Mouse (Mus musculus): ENCODE measurements around the gene Hist1h4j. TPM values are rescaled to one million over a fixed set of nuclear protein-coding genes. Genes with fewer than 3 reads are reported as not detected.

Hist1h4j gene
- total and polyA plus RNA-seq, 3 experiments = 1.8 to 936 (median 27.8) TPM

- no peaks in the 10 kb centered on the region for H3K79me2 ChIP-seq (replicated peaks; ENCODE audit: control insufficient read depth, extremely low read depth, insufficient read depth, poor library complexity, severe bottlenecking)
- no peaks in the 10 kb centered on the region for H3K36me3 ChIP-seq (replicated peaks in 1 of 2; ENCODE audit: control insufficient read depth in 1 of 2, insufficient read depth in 1 of 2, low read length in 1 of 2)
- H3K4me2 ChIP-seq (ENCODE audit: insufficient read depth, low read depth, poor library complexity, severe bottlenecking) = 0 out of 2 replicates have a peak overlapping the region, but pooled peaks have one; percentile 82
- no peak overlapping the region for H3K4me3 ChIP-seq (replicated peaks in 1 of 3; ENCODE audit: low read depth in 2 of 3, low read length in 2 of 3, poor library complexity in 1 of 3)
- peak overlapping the region; percentile 92 for H3K9ac ChIP-seq (ENCODE audit: insufficient read depth, low read depth)
- no peak for TF ChIP-seq NELFE (IDR thresholded peaks at IDR 0.05; ENCODE audit: low read depth, low read length)
- TF ChIP-seq RCOR1 (conservative IDR thresholded peaks at IDR 0.05; ENCODE audit: low read depth, low read length) = no peak
- TF ChIP-seq CHD1 (IDR thresholded peaks at IDR 0.05; ENCODE audit: low read depth, low read length) = no peak
- no peak for TF ChIP-seq ELF1 (IDR thresholded peaks at IDR 0.05; ENCODE audit: low read depth, low read length)
- no peak for TF ChIP-seq PAX5 (IDR thresholded peaks at IDR 0.05; ENCODE audit: low read length)
- TF ChIP-seq HCFC1 (IDR thresholded peaks at IDR 0.05; ENCODE audit: low read depth, low read length) = no peak
- TF ChIP-seq POLR2A (IDR thresholded peaks at IDR 0.05; ENCODE audit: low read depth, low read length) = no peak
- TF ChIP-seq MAX (IDR thresholded peaks at IDR 0.05; ENCODE audit: low read length) = no peak
- TF ChIP-seq E2F4 (IDR thresholded peaks at IDR 0.05; ENCODE audit: insufficient replicate concordance, low read depth, low read length) = no peak
- no peak for TF ChIP-seq TBP (conservative IDR thresholded peaks at IDR 0.05; ENCODE audit: low read depth, low read length)
- no peak for TF ChIP-seq MYC (IDR thresholded peaks at IDR 0.05; ENCODE audit: low read depth, low read length)
- TF ChIP-seq GABPA (IDR thresholded peaks at IDR 0.05; ENCODE audit: insufficient replicate concordance, low read depth, low read length) = no peak
- no peak for TF ChIP-seq EP300 (IDR thresholded peaks at IDR 0.05; ENCODE audit: low read length)
- TF ChIP-seq JUND (conservative IDR thresholded peaks at IDR 0.05; ENCODE audit: low read depth, low read length) = no peak
- no peak for TF ChIP-seq MAZ (IDR thresholded peaks at IDR 0.05; ENCODE audit: low read depth, low read length)
- TF ChIP-seq ZNF384 (IDR thresholded peaks at IDR 0.05; ENCODE audit: low read depth, low read length) = no peak
- no peak for TF ChIP-seq USF2 (conservative IDR thresholded peaks at IDR 0.05; ENCODE audit: low read depth, low read length)
- TF ChIP-seq RAD21 (IDR thresholded peaks at IDR 0.05; ENCODE audit: low read depth, low read length) = no peak
- TF ChIP-seq MAFK (IDR thresholded peaks at IDR 0.05; ENCODE audit: insufficient replicate concordance, low read length) = no peak
- H3K27ac ChIP-seq (ENCODE audit: insufficient read depth, low read depth) = peak overlapping the region; percentile 85; the same call in 1 of the 2 replicates
- dilution Hi-C loops (cut with MboI; ENCODE audit: extremely low pct_ligation_motif_present, extremely low pct_unique_long_range_greater_than_20kb, low sequenced_read_pairs) (no loop called here), in situ Hi-C loops (cut with MboI; ENCODE audit: low pct_ligation_motif_present, low pct_unique_long_range_greater_than_20kb, low sequenced_read_pairs) (no loop called here)
- H3K9me3 ChIP-seq (replicated peaks; ENCODE audit: low read length) = no peaks in the 10 kb centered on the region
- H3K27me3 ChIP-seq (replicated peaks) = no peaks in the 10 kb centered on the region
- peak; percentile 33 for DNase-seq (ENCODE audit: extremely low read depth)
- peaks cover 0 to 26% of the 10 kb centered on the region in 2 experiments; a peak in 2 of 4 replicates for H3K4me1 ChIP-seq (ENCODE audit: control insufficient read depth in 1 of 2, insufficient read depth in 2 of 2)
These were observed 16.6 kb downstream of the Hist1h4j start for GRCm38 (mm10) chr13:21751417-21751816.

DNA sequence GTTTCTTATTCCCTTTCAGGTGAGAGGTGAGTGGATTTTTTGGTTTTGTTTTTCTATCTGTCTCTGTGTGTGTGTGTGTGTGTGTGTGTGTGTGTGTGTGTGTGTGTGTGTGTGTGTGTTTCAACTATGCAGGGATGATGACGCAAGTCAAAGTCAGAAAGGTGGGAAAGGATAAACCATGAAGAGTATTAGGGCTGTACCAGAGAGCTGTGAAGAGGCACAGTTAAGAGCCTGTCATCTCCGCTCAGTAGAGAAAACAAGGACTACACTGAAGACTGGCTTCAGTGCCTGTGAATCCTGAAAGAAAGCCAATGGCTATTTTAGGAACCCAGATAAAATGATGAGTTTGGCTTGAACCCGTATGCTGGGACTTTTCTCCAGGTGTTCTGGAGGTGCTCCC is 17.0 kb downstream of the Hist1h4j start:
- Histone ChIP-seq H3K4me3 (replicated peaks in 1 of 3; ENCODE audit: low read depth in 2 of 3, low read length in 2 of 3, poor library complexity in 1 of 3) (no peak overlapping the region), H3K27ac (ENCODE audit: insufficient read depth, low read depth) (peak overlapping the region; percentile 85)
- in situ Hi-C loops (cut with MboI; ENCODE audit: low pct_ligation_motif_present, low pct_unique_long_range_greater_than_20kb, low sequenced_read_pairs) = no loop called here

More for the DNA sequence above, 17.0 kb downstream of the Hist1h4j start:
- Histone ChIP-seq H3K9ac (ENCODE audit: insufficient read depth, low read depth) (peak overlapping the region; percentile 92), H3K4me1 (ENCODE audit: control insufficient read depth in 1 of 2, insufficient read depth in 2 of 2) (peaks cover 0 to 26% of the 10 kb centered on the region in 2 experiments; a peak in 2 of 4 replicates), H3K36me3 (replicated peaks in 1 of 2; ENCODE audit: control insufficient read depth in 1 of 2, insufficient read depth in 1 of 2, low read length in 1 of 2) (no peaks in the 10 kb centered on the region), H3K9me3 (replicated peaks; ENCODE audit: low read length) (no peaks in the 10 kb centered on the region), H3K79me2 (replicated peaks; ENCODE audit: control insufficient read depth, extremely low read depth, insufficient read depth, poor library complexity, severe bottlenecking) (no peaks in the 10 kb centered on the region), H3K27me3 (replicated peaks) (no peaks in the 10 kb centered on the region), H3K4me2 (ENCODE audit: insufficient read depth, low read depth, poor library complexity, severe bottlenecking) (peak overlapping the region; percentile 82; the same call in 1 of the 2 replicates)
- dilution Hi-C loops (cut with MboI; ENCODE audit: extremely low pct_ligation_motif_present, extremely low pct_unique_long_range_greater_than_20kb, low sequenced_read_pairs) = no loop called here
- DNase-seq (ENCODE audit: extremely low read depth) = peak; percentile 57
- TF ChIP-seq MEF2A (IDR thresholded peaks at IDR 0.05; ENCODE audit: borderline replicate concordance, low read depth, low read length) (peak; percentile 42; the same call in 1 of the 2 replicates), CHD1 (IDR thresholded peaks at IDR 0.05; ENCODE audit: low read depth, low read length) (no peak)

Data from CH12.LX (cell line).